Mouse (Mus musculus): ENCODE measurements around the gene Ttc39d. TPM values are rescaled to one million over a fixed set of nuclear protein-coding genes. Genes with fewer than 3 reads are reported as not detected.
A peak's percentile ranks its signal among the peaks of the same experiment; 100 is the strongest.

The Ttc39d gene
- polyA plus RNA-seq, 1 experiment from 2014 or later, result not detected

GRCm38 (mm10) chr17:80255208-80255607, 47.9 kb downstream of the Ttc39d start:
- H3K36me3 ChIP-seq (ENCODE audit: control insufficient read depth, insufficient read depth, low read length), result peaks cover 86% of the 10 kb centered on the region
- H3K4me2 ChIP-seq (ENCODE audit: low read length), result peak overlapping the region; percentile 26
- WGBS, result 9% methylated on average over 13 of the region's 13 CpGs
- H3K27me3 ChIP-seq (replicated peaks; ENCODE audit: control insufficient read depth, insufficient read depth, low read length), result no peaks in the 10 kb centered on the region
- H3K9me3 ChIP-seq (ENCODE audit: control insufficient read depth, low read length), result no peaks in the 10 kb centered on the region
- ATAC-seq (replicated peaks; ENCODE audit: low FRiP score, low TSS enrichment, low read depth) (peak; percentile 87), DNase-seq (ENCODE audit: low spot score) (peak; percentile 64)
- H3K4me3 ChIP-seq (ENCODE audit: low read depth, low read length), result no peak overlapping the region
- peaks cover 10% of the 10 kb centered on the region; the same call in 1 of the 2 replicates for H3K4me1 ChIP-seq (replicated peaks; ENCODE audit: control insufficient read depth, insufficient read depth, low read length)
- peak overlapping the region; percentile 52 for H3K27ac ChIP-seq (ENCODE audit: low read depth)
- H3K9ac ChIP-seq (ENCODE audit: low read length), result no peak overlapping the region

GRCm38 (mm10) chr17:80267065-80267464, 59.8 kb downstream of the Ttc39d start:
- H3K4me2 ChIP-seq (ENCODE audit: low read length), result no peak overlapping the region
- H3K27ac ChIP-seq (ENCODE audit: low read depth), result no peak overlapping the region
- no peak for DNase-seq (ENCODE audit: low spot score)
- ATAC-seq (replicated peaks; ENCODE audit: low FRiP score, low TSS enrichment, low read depth), result no peak
- no peaks in the 10 kb centered on the region for H3K27me3 ChIP-seq (replicated peaks; ENCODE audit: control insufficient read depth, insufficient read depth, low read length)
- H3K4me1 ChIP-seq (replicated peaks; ENCODE audit: control insufficient read depth, insufficient read depth, low read length), result no peaks in the 10 kb centered on the region
- no peaks in the 10 kb centered on the region for H3K9me3 ChIP-seq (ENCODE audit: control insufficient read depth, low read length)
- H3K36me3 ChIP-seq (ENCODE audit: control insufficient read depth, insufficient read depth, low read length), result peaks cover 82% of the 10 kb centered on the region
- H3K9ac ChIP-seq (ENCODE audit: low read length), result no peak overlapping the region
- 91% methylated on average over 4 of the region's 4 CpGs for WGBS
- no peak overlapping the region for H3K4me3 ChIP-seq (ENCODE audit: low read depth, low read length)

Other genes starting within 250 kb of the Ttc39d start
- 58.4 and 59.1 TPM in 2 replicates for gene Hnrnpll, start 145.1 kb upstream of the Ttc39d start, polyA plus RNA-seq (2014; fragmentation: Nextera tagmentation; extraction: Ambion mirVana)
- gene Galm, start 80.0 kb upstream of the Ttc39d start, polyA plus RNA-seq (2014; fragmentation: Nextera tagmentation; extraction: Ambion mirVana), result 35.1 and 38.4 TPM in 2 replicates
- gene Srsf7, start 153 bp upstream of the Ttc39d start, polyA plus RNA-seq (2014; fragmentation: Nextera tagmentation; extraction: Ambion mirVana), result 603 and 665 TPM in 2 replicates
- 49.7 and 49.8 TPM in 2 replicates for gene Gemin6, start 17.0 kb downstream of the Ttc39d start, polyA plus RNA-seq (2014; fragmentation: Nextera tagmentation; extraction: Ambion mirVana)
- 25.4 and 26.9 TPM in 2 replicates for gene Morn2, start 82.7 kb downstream of the Ttc39d start, polyA plus RNA-seq (2014; fragmentation: Nextera tagmentation; extraction: Ambion mirVana)
- gene Dhx57, start 83.0 kb downstream of the Ttc39d start, polyA plus RNA-seq (2014; fragmentation: Nextera tagmentation; extraction: Ambion mirVana), result 16.6 and 18.9 TPM in 2 replicates
- gene Arhgef33, start 99.9 kb downstream of the Ttc39d start, polyA plus RNA-seq (2014; fragmentation: Nextera tagmentation; extraction: Ambion mirVana), result 0.34 and 0.99 TPM in 2 replicates
- gene Gm10190, start 166.1 kb downstream of the Ttc39d start, polyA plus RNA-seq (2014; fragmentation: Nextera tagmentation; extraction: Ambion mirVana), result 2.0 and 2.2 TPM in 2 replicates

Data from intestine, embryonic 14.5 days (tissue).